19 mouse cellular contexts compared by ENCODE assay signal in the genomic region with DNA sequence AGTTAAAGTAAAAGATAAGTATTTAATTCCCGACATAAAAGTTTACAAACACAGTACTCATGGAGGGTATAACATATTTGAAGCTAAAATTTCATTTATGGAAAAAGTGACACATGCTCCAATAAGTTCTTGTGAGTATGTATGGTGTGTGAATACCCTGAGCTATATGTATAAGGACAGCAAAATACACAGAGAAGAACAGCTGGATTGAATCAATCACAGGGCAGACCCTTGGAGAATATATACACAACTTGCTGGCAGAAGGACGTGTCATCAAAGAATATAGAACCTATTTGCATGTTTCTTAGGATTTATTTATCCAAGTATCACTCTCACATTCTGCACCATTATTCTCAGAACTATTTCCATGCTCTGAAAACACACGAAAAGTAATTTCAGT.
DNase-seq lines count a peak whose midpoint lies in the region; ATAC-seq and TF ChIP-seq lines count a peak whose summit lies in the region.
"Had no signal": no experiment of that assay in that cellular context is flagged by ENCODE, and none has a peak within 500 bp of the region (broad histone marks: within the 10 kb centered on the region; RNA-seq: fewer than 3 reads in every experiment).

No protein-coding gene starts in this region.

- peak; percentile 99 for ATAC-seq in lung, embryonic 14.5 days (ENCODE audit: insufficient read depth)
- peak; percentile 97 for ATAC-seq in lung, embryonic 16.5 days (ENCODE audit: low read depth)
- ATAC-seq: forebrain, embryonic 13.5 days; forebrain, embryonic 15.5 days; forebrain, postnatal 0 days had no signal

- TF ChIP-seq CTCF in lung, embryonic 14.5 days (IDR thresholded peaks at IDR 0.05; ENCODE audit: low read depth): no peak

- no peaks in the 10 kb centered on the region for H3K36me3 ChIP-seq in lung, embryonic 14.5 days (ENCODE audit: insufficient read depth)
- H3K36me3 ChIP-seq in lung, embryonic 16.5 days (ENCODE audit: control insufficient read depth, insufficient read depth, low read length): no peaks in the 10 kb centered on the region
- H3K36me3 ChIP-seq: embryonic facial prominence, embryonic 13.5 days; forebrain, embryonic 15.5 days had no signal

- H3K27ac ChIP-seq in lung, embryonic 14.5 days (ENCODE audit: low read depth): no peak overlapping the region
- H3K27ac ChIP-seq in lung, embryonic 16.5 days (ENCODE audit: low read length): no peak overlapping the region
- H3K27ac ChIP-seq: embryonic facial prominence, embryonic 13.5 days; forebrain, embryonic 13.5 days; forebrain, embryonic 15.5 days had no signal

- H3K27me3 ChIP-seq in lung, embryonic 14.5 days (ENCODE audit: insufficient read depth, low read length): no peaks in the 10 kb centered on the region
- H3K27me3 ChIP-seq in lung, embryonic 16.5 days (ENCODE audit: control insufficient read depth, insufficient read depth, low read depth, low read length): no peaks in the 10 kb centered on the region
- H3K27me3 ChIP-seq: embryonic facial prominence, embryonic 13.5 days; forebrain, embryonic 13.5 days; forebrain, embryonic 15.5 days had no signal

- H3K4me2 ChIP-seq in lung, embryonic 14.5 days: no peak overlapping the region
- H3K4me2 ChIP-seq in lung, embryonic 16.5 days (ENCODE audit: low read depth, low read length): no peak overlapping the region
- H3K4me2 ChIP-seq: embryonic facial prominence, embryonic 13.5 days; forebrain, embryonic 13.5 days; forebrain, embryonic 15.5 days had no signal

- WGBS in lung, embryonic 14.5 days: 31% methylated on average over 3 of the region's 3 CpGs
- 36% methylated on average over 3 of the region's 3 CpGs for WGBS in lung, embryonic 16.5 days

- H3K4me1 ChIP-seq in lung, embryonic 14.5 days (ENCODE audit: insufficient read depth): no peaks in the 10 kb centered on the region
- no peaks in the 10 kb centered on the region for H3K4me1 ChIP-seq in lung, embryonic 16.5 days (replicated peaks; ENCODE audit: control insufficient read depth, insufficient read depth, low read length)
- H3K4me1 ChIP-seq: embryonic facial prominence, embryonic 13.5 days; forebrain, embryonic 13.5 days; forebrain, embryonic 15.5 days had no signal

- peak; percentile 92 for DNase-seq in lung, embryonic 14.5 days
- no peak for DNase-seq in lung, postnatal 14 days
- DNase-seq in lung, postnatal 4 days: no peak
- DNase-seq in gastrocnemius, adult 8-10 months (ENCODE audit: low spot score in 2 of 2): no peak
- DNase-seq: adrenal gland, adult 2 months; adrenal gland, postnatal 10 days; adrenal gland, postnatal 25 days; cerebellum, adult 11 months; cerebellum, adult 18-20 months; cerebellum, adult 8-10 months; cerebellum, adult 9-11 months; cerebellum, postnatal 14 days; cerebellum, postnatal 36 days; embryo, embryonic 11 days; forebrain, postnatal 0 days had no signal

- no peaks in the 10 kb centered on the region for H3K9me3 ChIP-seq in lung, embryonic 14.5 days (ENCODE audit: low read depth, low read length)
- no peaks in the 10 kb centered on the region for H3K9me3 ChIP-seq in lung, embryonic 16.5 days (ENCODE audit: control insufficient read depth, low read length)
- H3K9me3 ChIP-seq: embryonic facial prominence, embryonic 13.5 days; forebrain, embryonic 13.5 days; forebrain, embryonic 15.5 days had no signal

- H3K9ac ChIP-seq in lung, embryonic 14.5 days: no peak overlapping the region
- H3K9ac ChIP-seq in lung, embryonic 16.5 days (ENCODE audit: low read length): no peak overlapping the region
- H3K9ac ChIP-seq: embryonic facial prominence, embryonic 13.5 days; forebrain, embryonic 13.5 days; forebrain, embryonic 15.5 days; forebrain, postnatal 0 days had no signal

- no peak overlapping the region for H3K4me3 ChIP-seq in lung, embryonic 14.5 days (ENCODE audit: low read depth, low read length)
- H3K4me3 ChIP-seq in lung, embryonic 16.5 days (ENCODE audit: low read length): no peak overlapping the region
- H3K4me3 ChIP-seq: embryonic facial prominence, embryonic 13.5 days; forebrain, embryonic 13.5 days; forebrain, embryonic 15.5 days had no signal
